ENCODE assay signal across 8 mouse cellular contexts in genomic region chr8:22411971-22412370, GRCm38 (mm10). TPM values are rescaled to one million over a fixed set of nuclear protein-coding genes. Genes with fewer than 3 reads are reported as not detected.
DNase-seq lines count a peak whose midpoint lies in the region; ATAC-seq and TF ChIP-seq lines count a peak whose summit lies in the region.

No protein-coding gene starts in this region.

- WGBS in heart, adult 2 months = 3% methylated on average over 8 of the region's 8 CpGs
- 26% methylated on average over 8 of the region's 8 CpGs for WGBS in forebrain, embryonic 14.5 days
- WGBS in liver, embryonic 16.5 days (ENCODE audit: insufficient replicate concordance) = 7% methylated on average over 8 of the region's 8 CpGs

- no peak for DNase-seq in heart, adult 2 months
- DNase-seq in heart, postnatal 4 days = no peak
- no peak for DNase-seq in CH12.LX (ENCODE audit: extremely low read depth)
- DNase-seq in forebrain, embryonic 14.5 days (ENCODE audit: low spot score) = no peak
- no peak for DNase-seq in thymus, postnatal 4 days
- no peak for DNase-seq in layer of hippocampus, adult 8-10 months (ENCODE audit: low spot score in 2 of 2)
- no peak for DNase-seq in urinary bladder, adult 18-20 months (ENCODE audit: low spot score in 2 of 2)

- TF ChIP-seq CTCF in heart, adult 2 months (IDR thresholded peaks at IDR 0.05) = no peak
- TF ChIP-seq CTCF in CH12.LX (conservative IDR thresholded peaks at IDR 0.05 in 1 of 2, IDR thresholded peaks at IDR 0.05 in 1 of 2; ENCODE audit: low read depth in 2 of 2, low read length in 2 of 2) = no peak

- no peak for TF ChIP-seq RAD21 in CH12.LX (IDR thresholded peaks at IDR 0.05; ENCODE audit: low read depth, low read length)

- no peaks in the 10 kb centered on the region for H3K9me3 ChIP-seq in CH12.LX (replicated peaks; ENCODE audit: low read length)
- H3K9me3 ChIP-seq in forebrain, embryonic 14.5 days (replicated peaks; ENCODE audit: control insufficient read depth, low read length) = no peaks in the 10 kb centered on the region
- no peaks in the 10 kb centered on the region for H3K9me3 ChIP-seq in liver, embryonic 16.5 days (replicated peaks; ENCODE audit: control insufficient read depth, low read length)

- H3K4me1 ChIP-seq in heart, adult 2 months (ENCODE audit: control insufficient read depth, insufficient read depth, low read length) = peaks cover 1% of the 10 kb centered on the region
- H3K4me1 ChIP-seq in CH12.LX (ENCODE audit: control insufficient read depth in 1 of 2, insufficient read depth in 2 of 2) = peaks cover 0 to 15% of the 10 kb centered on the region in 2 experiments; a peak in 2 of 4 replicates
- peaks cover 6% of the 10 kb centered on the region; the same call in 1 of the 2 replicates for H3K4me1 ChIP-seq in forebrain, embryonic 14.5 days (ENCODE audit: control insufficient read depth, insufficient read depth, low read length)
- H3K4me1 ChIP-seq in liver, embryonic 16.5 days (ENCODE audit: control insufficient read depth, low read depth, low read length) = peaks cover 11% of the 10 kb centered on the region

- in situ Hi-C loops in CH12.LX (cut with MboI; ENCODE audit: low pct_ligation_motif_present, low pct_unique_long_range_greater_than_20kb, low sequenced_read_pairs) = no loop called here

- H3K27ac ChIP-seq in heart, adult 2 months = peak overlapping the region; percentile 91; the same call in 1 of the 2 replicates
- H3K27ac ChIP-seq in CH12.LX (ENCODE audit: insufficient read depth, low read depth) = no peak overlapping the region
- H3K27ac ChIP-seq in forebrain, embryonic 14.5 days (ENCODE audit: low read depth, low read length) = no peak overlapping the region
- peak overlapping the region; percentile 81 for H3K27ac ChIP-seq in liver, embryonic 16.5 days (ENCODE audit: low read length)

- dilution Hi-C loops in CH12.LX (cut with MboI; ENCODE audit: extremely low pct_ligation_motif_present, extremely low pct_unique_long_range_greater_than_20kb, low sequenced_read_pairs) = no loop called here

- peak overlapping the region; percentile 90 for H3K9ac ChIP-seq in heart, adult 2 months (ENCODE audit: low read depth, low read length)
- peak overlapping the region; percentile 85 for H3K9ac ChIP-seq in CH12.LX (ENCODE audit: insufficient read depth, low read depth)
- H3K9ac ChIP-seq in forebrain, embryonic 14.5 days (ENCODE audit: low read length) = peak overlapping the region; percentile 92
- H3K9ac ChIP-seq in liver, embryonic 16.5 days (ENCODE audit: low read depth, low read length) = peak overlapping the region; percentile 88

- no peaks in the 10 kb centered on the region for H3K27me3 ChIP-seq in heart, adult 2 months (ENCODE audit: control insufficient read depth, insufficient read depth, low read length)
- no peaks in the 10 kb centered on the region for H3K27me3 ChIP-seq in CH12.LX (replicated peaks)
- H3K27me3 ChIP-seq in forebrain, embryonic 14.5 days (replicated peaks; ENCODE audit: control insufficient read depth, insufficient read depth, low read length) = no peaks in the 10 kb centered on the region
- no peaks in the 10 kb centered on the region for H3K27me3 ChIP-seq in liver, embryonic 16.5 days (ENCODE audit: control insufficient read depth, insufficient read depth, low read depth, low read length)

- no peak for TF ChIP-seq EP300 in heart, adult 2 months (IDR thresholded peaks at IDR 0.05; ENCODE audit: insufficient read depth, low read depth, low read length)
- no peak for TF ChIP-seq EP300 in CH12.LX (IDR thresholded peaks at IDR 0.05; ENCODE audit: low read length)

- H3K79me2 ChIP-seq in heart, adult 2 months (replicated peaks; ENCODE audit: control insufficient read depth, insufficient read depth, low read length) = peaks cover 3% of the 10 kb centered on the region
- H3K79me2 ChIP-seq in CH12.LX (replicated peaks; ENCODE audit: control insufficient read depth, extremely low read depth, insufficient read depth, poor library complexity, severe bottlenecking) = peaks cover 19% of the 10 kb centered on the region

- no peak for TF ChIP-seq POLR2A in heart, adult 2 months (IDR thresholded peaks at IDR 0.05; ENCODE audit: insufficient read depth, low read depth, low read length)
- TF ChIP-seq POLR2A in CH12.LX (IDR thresholded peaks at IDR 0.05; ENCODE audit: low read depth, low read length) = no peak

- ATAC-seq in forebrain, embryonic 14.5 days = no peak
- ATAC-seq in liver, embryonic 16.5 days (ENCODE audit: low read depth) = peak; percentile 20; the same call in 1 of the 2 replicates

- intact Hi-C loops in heart, adult 2 months (cut with DNase I) = loop anchor here (2.0 kb wide), 1 partner anchor 15 kb away; no protein-coding TSS in a partner anchor

- peak overlapping the region; percentile 99 for H3K4me2 ChIP-seq in CH12.LX (ENCODE audit: insufficient read depth, low read depth, poor library complexity, severe bottlenecking)
- H3K4me2 ChIP-seq in forebrain, embryonic 14.5 days (ENCODE audit: low read length) = peak overlapping the region; percentile 66
- peak overlapping the region; percentile 78 for H3K4me2 ChIP-seq in liver, embryonic 16.5 days (ENCODE audit: low read depth, low read length)

- peak overlapping the region; percentile 85 for H3K4me3 ChIP-seq in heart, adult 2 months
- peak overlapping the region; percentile 87 to 99 (median 91) for H3K4me3 ChIP-seq in CH12.LX (replicated peaks in 1 of 3; ENCODE audit: low read depth in 2 of 3, low read length in 2 of 3, poor library complexity in 1 of 3)
- peak overlapping the region; percentile 83 for H3K4me3 ChIP-seq in forebrain, embryonic 14.5 days (ENCODE audit: low read depth, low read length)
- peak overlapping the region; percentile 87 for H3K4me3 ChIP-seq in liver, embryonic 16.5 days (ENCODE audit: low read depth, low read length)

- H3K36me3 ChIP-seq in heart, adult 2 months (ENCODE audit: control insufficient read depth, insufficient read depth, low read length) = no peaks in the 10 kb centered on the region; the same call in 1 of the 2 replicates
- peaks cover 8 to 23% of the 10 kb centered on the region in 2 experiments for H3K36me3 ChIP-seq in CH12.LX (replicated peaks in 1 of 2; ENCODE audit: control insufficient read depth in 1 of 2, insufficient read depth in 1 of 2, low read length in 1 of 2)
- H3K36me3 ChIP-seq in forebrain, embryonic 14.5 days (ENCODE audit: control insufficient read depth, insufficient read depth, low read length) = peaks cover 10% of the 10 kb centered on the region
- H3K36me3 ChIP-seq in liver, embryonic 16.5 days (ENCODE audit: control insufficient read depth, insufficient read depth) = peaks cover 2% of the 10 kb centered on the region; the same call in 1 of the 2 replicates

TF ChIP-seq in CH12.LX, 34 proteins besides CTCF, POLR2A, EP300 and RAD21:
- TF ChIP-seq E2F4 (IDR thresholded peaks at IDR 0.05; ENCODE audit: insufficient replicate concordance, low read depth, low read length) = no peak
- TF ChIP-seq JUND (conservative IDR thresholded peaks at IDR 0.05; ENCODE audit: low read depth, low read length) = no peak
- no peak for TF ChIP-seq SIN3A (IDR thresholded peaks at IDR 0.05; ENCODE audit: low read length)
- no peak for TF ChIP-seq TBP (conservative IDR thresholded peaks at IDR 0.05; ENCODE audit: low read depth, low read length)
- no peak for TF ChIP-seq MEF2A (IDR thresholded peaks at IDR 0.05; ENCODE audit: borderline replicate concordance, low read depth, low read length)
- TF ChIP-seq HCFC1 (IDR thresholded peaks at IDR 0.05; ENCODE audit: low read depth, low read length) = no peak
- TF ChIP-seq ZKSCAN1 (IDR thresholded peaks at IDR 0.05; ENCODE audit: borderline replicate concordance, low read depth, low read length) = no peak
- TF ChIP-seq TCF12 (IDR thresholded peaks at IDR 0.05; ENCODE audit: low read depth, low read length) = no peak
- no peak for TF ChIP-seq ZNF384 (IDR thresholded peaks at IDR 0.05; ENCODE audit: low read depth, low read length)

RNA-seq across cellular contexts. Expression of gene Mrps31, which starts 0.8 kb away (rescaled TPM):
- 10 to 100 TPM; 51.1 to 59.2 TPM for total RNA-seq in heart, adult 2 months (2021)
- 12.5 and 25.2 TPM in 2 replicates for polyA plus RNA-seq in heart, adult 2 months (2012; rRNA removed)
- total RNA-seq in heart, postnatal 4 days (2021) = 10 to 100 TPM; 49.4 to 52.1 TPM
- total RNA-seq in CH12.LX (2012; rRNA removed) (22.0 and 28.2 TPM in 2 replicates), CH12.LX (2014; rRNA removed) (53.7 and 67.4 TPM in 2 replicates)
- 30.0 and 31.1 TPM in 2 replicates for polyA plus RNA-seq in CH12.LX (2012; ENCODE audit: insufficient read length, low read depth)
- 37.3 and 37.9 TPM in 2 replicates for polyA plus RNA-seq in forebrain, embryonic 14.5 days (2014; fragmentation: Nextera tagmentation; extraction: Ambion mirVana)
- polyA plus RNA-seq in liver, embryonic 16.5 days (2015; fragmentation: Nextera tagmentation; extraction: Ambion mirVana) = 25.9 and 26.8 TPM in 2 replicates
- 10 to 100 TPM; 22.0 to 28.3 (median 25.8) TPM for total RNA-seq in layer of hippocampus, adult 8-10 months (2022)

RNA-seq across cellular contexts. Expression of gene Slc25a15, which starts 13.6 kb away (rescaled TPM):
- total RNA-seq in heart, adult 2 months (2021) = 10 to 100 TPM; 12.7 to 13.4 TPM
- 3.9 and 7.4 TPM in 2 replicates for polyA plus RNA-seq in heart, adult 2 months (2012; rRNA removed)
- total RNA-seq in heart, postnatal 4 days (2021) = 10 to 100 TPM; 13.2 to 13.6 TPM
- total RNA-seq in CH12.LX (2012; rRNA removed) (10.3 and 12.1 TPM in 2 replicates), CH12.LX (2014; rRNA removed) (10.1 and 10.7 TPM in 2 replicates)
- 5.6 and 6.4 TPM in 2 replicates for polyA plus RNA-seq in CH12.LX (2012; ENCODE audit: insufficient read length, low read depth)
- 8.3 and 8.4 TPM in 2 replicates for polyA plus RNA-seq in forebrain, embryonic 14.5 days (2014; fragmentation: Nextera tagmentation; extraction: Ambion mirVana)
- 26.0 and 27.4 TPM in 2 replicates for polyA plus RNA-seq in liver, embryonic 16.5 days (2015; fragmentation: Nextera tagmentation; extraction: Ambion mirVana)
- 10 to 100 TPM in 3 of 4 experiments, 1 to 10 TPM in 1; 9.6 to 11.6 (median 10.5) TPM for total RNA-seq in layer of hippocampus, adult 8-10 months (2022)

Comparison
In these comparisons a context has a peak if more than half of its experiments do, and no peak if none do; other contexts are left out.
1. H3K27ac ChIP-seq: peak in heart, adult 2 months (single experiment) and liver, embryonic 16.5 days (single experiment); none in CH12.LX (single experiment) and forebrain, embryonic 14.5 days (single experiment).
2. Peak in every context shown above with its lines, with median percentiles within 50 percentile points of each other: H3K4me3 ChIP-seq, H3K9ac ChIP-seq and H3K4me2 ChIP-seq.